Comparison of ENCODE assay signal across 29 mouse cellular contexts in genomic region chr15:101454774-101455173, GRCm38 (mm10). TPM values are rescaled to one million over a fixed set of nuclear protein-coding genes. Genes with fewer than 3 reads are reported as not detected.
"Had no signal": no experiment of that assay in that cellular context is flagged by ENCODE, and none has a peak within 500 bp of the region (broad histone marks: within the 10 kb centered on the region; RNA-seq: fewer than 3 reads in every experiment).

No protein-coding gene starts in this region.

- H3K27ac ChIP-seq: kidney, postnatal 0 days; left cerebral cortex, adult 2 months; liver, embryonic 13.5 days; neural tube, embryonic 12.5 days; neural tube, embryonic 15.5 days had no signal

- DNase-seq: layer of hippocampus, postnatal 36 days; liver, embryonic 13.5 days; lung, embryonic 14.5 days; lung, postnatal 14 days; midbrain, embryonic 14.5 days; right cerebral cortex, adult 18-20 months; right cerebral cortex, postnatal 14 days; right cerebral cortex, postnatal 4 days; thymus, postnatal 25 days had no signal

- H3K4me2 ChIP-seq: liver, embryonic 13.5 days; lung, embryonic 14.5 days; midbrain, embryonic 11.5 days; neural tube, embryonic 12.5 days; neural tube, embryonic 15.5 days had no signal

- H3K9ac ChIP-seq: liver, embryonic 13.5 days; lung, embryonic 14.5 days; neural tube, embryonic 12.5 days; neural tube, embryonic 15.5 days had no signal

- H3K4me3 ChIP-seq: left cerebral cortex, adult 2 months; liver, embryonic 13.5 days; neural tube, embryonic 12.5 days; neural tube, embryonic 15.5 days had no signal

- H3K27me3 ChIP-seq: liver, embryonic 13.5 days; neural tube, embryonic 12.5 days; neural tube, embryonic 15.5 days had no signal

- H3K4me1 ChIP-seq: liver, embryonic 13.5 days; neural tube, embryonic 12.5 days had no signal

- H3K9me3 ChIP-seq: neural tube, embryonic 12.5 days had no signal

- H3K36me3 ChIP-seq: liver, embryonic 13.5 days; neural tube, embryonic 12.5 days; neural tube, embryonic 15.5 days had no signal

RNA-seq across cellular contexts. Expression of gene Krt88, which starts 7.2 kb away (rescaled TPM):
- total RNA-seq: layer of hippocampus, adult 8-10 months; layer of hippocampus, postnatal 10 days; layer of hippocampus, postnatal 36 days; left cerebral cortex, adult 2 months; left cerebral cortex, postnatal 10 days; left cerebral cortex, postnatal 36 days; liver, adult 2 months; megakaryocyte progenitor cell, adult 5-6 weeks; megakaryocyte-erythroid progenitor cell, adult 5-6 weeks; midbrain, postnatal 0 days had no signal
- polyA plus RNA-seq: kidney, adult 2 months; kidney, embryonic 14.5 days; limb, embryonic 11.5 days; limb, embryonic 14.5 days; liver, adult 2 months; liver, embryonic 13.5 days; liver, embryonic 16.5 days; lung, embryonic 14.5 days; midbrain, embryonic 11.5 days; midbrain, embryonic 14.5 days; midbrain, postnatal 0 days; neural tube, embryonic 12.5 days; neural tube, embryonic 15.5 days; stomach, embryonic 14.5 days; thymus, postnatal 0 days had no signal

RNA-seq across cellular contexts. Expression of gene Krt81, which starts 8.8 kb away (rescaled TPM):
- total RNA-seq: layer of hippocampus, adult 8-10 months; layer of hippocampus, postnatal 10 days; layer of hippocampus, postnatal 36 days; left cerebral cortex, adult 2 months; left cerebral cortex, postnatal 10 days; left cerebral cortex, postnatal 36 days; liver, adult 2 months; megakaryocyte progenitor cell, adult 5-6 weeks; megakaryocyte-erythroid progenitor cell, adult 5-6 weeks had no signal
- polyA plus RNA-seq: kidney, adult 2 months; kidney, embryonic 14.5 days; kidney, postnatal 0 days; limb, embryonic 11.5 days; limb, embryonic 14.5 days; liver, adult 2 months; liver, embryonic 13.5 days; liver, embryonic 16.5 days; lung, embryonic 14.5 days; midbrain, embryonic 11.5 days; midbrain, embryonic 14.5 days; midbrain, postnatal 0 days; neural tube, embryonic 12.5 days; neural tube, embryonic 15.5 days; stomach, embryonic 14.5 days had no signal

RNA-seq across cellular contexts. Expression of gene Krt87, which starts 16.2 kb away (rescaled TPM):
- total RNA-seq: liver, adult 2 months; megakaryocyte-erythroid progenitor cell, adult 5-6 weeks had no signal
- polyA plus RNA-seq: kidney, adult 2 months; kidney, embryonic 14.5 days; limb, embryonic 11.5 days; liver, adult 2 months; liver, embryonic 13.5 days; liver, embryonic 16.5 days had no signal

RNA-seq across cellular contexts. Expression of gene Krt86, which starts 18.5 kb away (rescaled TPM):
- total RNA-seq: layer of hippocampus, adult 8-10 months; layer of hippocampus, postnatal 36 days; left cerebral cortex, adult 2 months; left cerebral cortex, postnatal 10 days; left cerebral cortex, postnatal 36 days; liver, adult 2 months; megakaryocyte progenitor cell, adult 5-6 weeks; megakaryocyte-erythroid progenitor cell, adult 5-6 weeks had no signal
- polyA plus RNA-seq: kidney, adult 2 months; kidney, embryonic 14.5 days; kidney, postnatal 0 days; limb, embryonic 11.5 days; liver, adult 2 months; liver, embryonic 13.5 days; liver, embryonic 16.5 days; lung, embryonic 14.5 days; midbrain, embryonic 11.5 days; neural tube, embryonic 12.5 days; neural tube, embryonic 15.5 days; stomach, embryonic 14.5 days had no signal

RNA-seq across cellular contexts. Expression of gene Krt83, which starts 36.5 kb away (rescaled TPM):
- total RNA-seq: layer of hippocampus, adult 8-10 months; layer of hippocampus, postnatal 10 days; layer of hippocampus, postnatal 36 days; left cerebral cortex, adult 2 months; left cerebral cortex, postnatal 10 days; left cerebral cortex, postnatal 36 days; liver, adult 2 months; megakaryocyte-erythroid progenitor cell, adult 5-6 weeks; midbrain, postnatal 0 days had no signal
- polyA plus RNA-seq: kidney, embryonic 14.5 days; kidney, postnatal 0 days; limb, embryonic 11.5 days; liver, adult 2 months; liver, embryonic 13.5 days; midbrain, embryonic 11.5 days; midbrain, embryonic 14.5 days; midbrain, postnatal 0 days; neural tube, embryonic 12.5 days; neural tube, embryonic 15.5 days; stomach, embryonic 14.5 days had no signal
